In the genomic region with DNA sequence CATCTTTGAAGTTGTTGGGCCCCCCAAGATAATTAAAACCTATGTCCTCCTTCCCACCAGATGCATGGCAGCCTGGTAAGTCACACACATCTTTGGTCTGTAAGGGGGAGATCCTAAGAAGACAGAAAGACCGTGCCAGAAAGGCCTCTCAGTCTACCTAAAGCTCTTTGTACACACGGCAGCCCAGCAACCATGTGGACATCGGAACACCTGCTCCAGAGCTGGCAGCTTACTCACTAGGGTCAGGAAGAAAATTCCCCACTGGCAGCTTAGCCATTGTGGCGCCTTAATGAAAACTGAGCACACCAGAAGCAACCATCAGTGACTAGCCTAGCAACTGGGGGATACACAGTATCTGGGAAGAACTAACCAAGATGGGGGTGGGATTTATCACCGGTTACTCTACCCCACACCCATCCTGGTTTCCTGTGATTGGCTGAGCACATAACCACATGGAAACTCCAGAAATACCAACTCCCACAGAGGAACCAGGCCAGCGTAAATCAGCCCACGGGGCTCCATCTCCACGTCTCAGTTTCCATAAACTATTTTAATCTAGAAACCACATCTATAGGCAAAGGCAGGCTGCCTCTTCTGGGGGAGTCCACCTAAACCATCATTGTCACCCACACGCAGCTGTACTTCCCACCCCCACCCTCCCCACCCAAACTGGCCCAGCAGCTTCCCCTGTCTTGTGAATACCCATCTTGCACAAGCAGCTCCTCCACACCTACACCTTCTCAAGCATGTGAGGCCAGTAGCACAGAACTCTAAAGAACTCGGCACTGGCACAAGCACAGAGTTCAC, we compare ENCODE assay signal across 8 mouse cellular contexts.
A peak's percentile ranks its signal among the peaks of the same experiment; 100 is the strongest.
DNase-seq lines count a peak whose midpoint lies in the region; ATAC-seq and TF ChIP-seq lines count a peak whose summit lies in the region.

No protein-coding gene starts in this region.

- H3K4me2 ChIP-seq in liver, embryonic 13.5 days = no peak overlapping the region

- 39% methylated on average over 10 of the region's 10 CpGs for WGBS in liver, embryonic 13.5 days (ENCODE audit: insufficient replicate concordance)
- WGBS in thymus, adult 2 months = 21% methylated on average over 10 of the region's 10 CpGs
- WGBS in lung, adult 2 months = 66% methylated on average over 10 of the region's 10 CpGs

- no peaks in the 10 kb centered on the region for H3K9me3 ChIP-seq in liver, embryonic 13.5 days (replicated peaks)

- H3K4me1 ChIP-seq in cortical plate, adult 2 months (ENCODE audit: control insufficient read depth, insufficient read depth, low read length) = peaks cover 9% of the 10 kb centered on the region
- peaks cover 10% of the 10 kb centered on the region for H3K4me1 ChIP-seq in liver, embryonic 13.5 days (replicated peaks)
- peaks cover 28% of the 10 kb centered on the region for H3K4me1 ChIP-seq in thymus, adult 2 months (replicated peaks; ENCODE audit: control insufficient read depth, insufficient read depth, low read length)
- 0 out of 2 replicates have a peak, but pooled peaks cover 4% of the 10 kb centered on the region for H3K4me1 ChIP-seq in lung, adult 2 months (ENCODE audit: control insufficient read depth, insufficient read depth, low read length)

- 0 out of 2 replicates have a peak, but pooled peaks have one; percentile 23 for ATAC-seq in liver, embryonic 13.5 days (ENCODE audit: low read depth)

- no peak overlapping the region for H3K9ac ChIP-seq in liver, embryonic 13.5 days

- TF ChIP-seq CTCF in cortical plate, adult 2 months (IDR thresholded peaks at IDR 0.05; ENCODE audit: extremely low read depth, insufficient read depth, low read length) = no peak
- TF ChIP-seq CTCF in thymus, adult 2 months (IDR thresholded peaks at IDR 0.05; ENCODE audit: borderline replicate concordance, control insufficient read depth, extremely low read depth, insufficient read depth, low read length, poor library complexity) = no peak
- TF ChIP-seq CTCF in lung, adult 2 months (IDR thresholded peaks at IDR 0.05; ENCODE audit: insufficient read depth, low read length) = no peak

- no peak overlapping the region for H3K4me3 ChIP-seq in cortical plate, adult 2 months (ENCODE audit: insufficient read depth, low read length)
- H3K4me3 ChIP-seq in liver, embryonic 13.5 days (replicated peaks) = no peak overlapping the region
- no peak overlapping the region for H3K4me3 ChIP-seq in thymus, adult 2 months (ENCODE audit: control insufficient read depth, insufficient read depth, low read length)
- no peak overlapping the region for H3K4me3 ChIP-seq in lung, adult 2 months (replicated peaks; ENCODE audit: extremely low read depth, low read depth, low read length)

- 0 out of 2 replicates have a peak overlapping the region, but pooled peaks have one; percentile 8 for H3K27ac ChIP-seq in cortical plate, adult 2 months (ENCODE audit: insufficient read depth, low read length)
- no peak overlapping the region for H3K27ac ChIP-seq in liver, embryonic 13.5 days
- peak overlapping the region; percentile 61 for H3K27ac ChIP-seq in thymus, adult 2 months (ENCODE audit: control insufficient read depth, insufficient read depth, low read length)

- peak; percentile 31 for DNase-seq in layer of hippocampus, adult 9-11 months
- DNase-seq in layer of hippocampus, postnatal 25 days (ENCODE audit: extremely low spot score in 1 of 2, low spot score in 1 of 2) = no peak
- DNase-seq in liver, embryonic 13.5 days = no peak
- DNase-seq in thymus, adult 2 months = no peak
- no peak for DNase-seq in lung, adult 2 months
- no peak for DNase-seq in cerebellum, adult 9-11 months
- DNase-seq in kidney, postnatal 10 days = no peak

- no peaks in the 10 kb centered on the region for H3K36me3 ChIP-seq in liver, embryonic 13.5 days
- no peaks in the 10 kb centered on the region for H3K36me3 ChIP-seq in thymus, adult 2 months (ENCODE audit: control insufficient read depth, insufficient read depth, low read length)

- H3K27me3 ChIP-seq in liver, embryonic 13.5 days = peaks cover 5% of the 10 kb centered on the region; the same call in 1 of the 2 replicates
- no peaks in the 10 kb centered on the region for H3K27me3 ChIP-seq in thymus, adult 2 months (ENCODE audit: control insufficient read depth, insufficient read depth, low read length)

- no peak for TF ChIP-seq POLR2A in cortical plate, adult 2 months (IDR thresholded peaks at IDR 0.05; ENCODE audit: extremely low read depth, insufficient read depth, low read length)
- no peak for TF ChIP-seq POLR2A in thymus, adult 2 months (IDR thresholded peaks at IDR 0.05; ENCODE audit: control insufficient read depth, extremely low read depth, insufficient read depth, low read length, poor library complexity)
- TF ChIP-seq POLR2A in lung, adult 2 months (IDR thresholded peaks at IDR 0.05; ENCODE audit: borderline replicate concordance, extremely low read depth, low read depth, low read length) = no peak
